Mouse (Mus musculus): ENCODE data around the gene Esrrb.

DNA sequence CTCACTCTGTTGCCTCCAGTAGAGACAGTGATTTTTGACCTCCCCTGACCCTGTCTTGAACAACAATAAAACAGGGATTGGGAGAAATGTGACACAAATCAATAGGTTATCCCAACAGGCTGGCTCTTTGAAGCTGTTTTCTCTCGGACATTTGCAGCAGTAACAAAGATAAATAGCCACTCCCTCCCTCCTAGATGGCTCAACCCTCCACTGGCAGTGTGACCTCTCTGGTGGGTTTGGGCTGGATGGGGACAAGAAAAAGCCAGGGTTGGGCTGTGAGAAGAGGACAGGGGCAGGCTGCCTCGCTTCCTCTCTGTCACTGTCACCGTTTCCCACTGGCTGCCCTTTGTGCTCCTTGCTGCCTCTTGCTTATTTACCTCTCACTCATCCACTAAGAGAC, 36.6 kb upstream of the Esrrb start:
- TF ChIP-seq CTCF (IDR thresholded peaks at IDR 0.05; ENCODE audit: low read depth, low read length), result no peak
- TF ChIP-seq EP300 (IDR thresholded peaks at IDR 0.05; ENCODE audit: insufficient read depth, low read depth, low read length), result no peak

Data from ES-Bruce4 (cell line).